Mouse (Mus musculus) CH12.LX (cell line): ENCODE measurements at regions not wholly inside any gene's neighbourhood (a gene's known extent, or its start where the extent isn't known, plus 50 kb on each side); places are given as distances from the start of the nearest gene placed in this dataset.
A peak's percentile ranks its signal among the peaks of the same experiment; 100 is the strongest.

Source experiments
- DNase-seq: peaks from one replicate; pipeline ENCODE4 v3.0.0-alpha.2; 2013; ENCODE audit errors: extremely low read depth
- H3K27ac ChIP-seq: 2 replicates; pipeline ENCODE4 v1.5.1; 2012; ENCODE audit warnings: low read depth, mild to moderate bottlenecking, control low read depth, moderate library complexity; ENCODE audit not compliant: insufficient read depth
- H3K27me3 ChIP-seq: replicated peaks from 2 replicates; pipeline ENCODE3; 2012; ENCODE audit warnings: inconsistent platforms
- H3K36me3 ChIP-seq, 2 experiments: replicated peaks in 1 of 2; 2 replicates each; pipeline versions ENCODE3 to v1.6.1; 2012; ENCODE audit warnings: inconsistent platforms in 1 of 2, low read length in 1 of 2, mild to moderate bottlenecking in 1 of 2, mixed read lengths in 1 of 2, moderate library complexity in 1 of 2; ENCODE audit not compliant: control insufficient read depth in 1 of 2, insufficient read depth in 1 of 2
- H3K4me1 ChIP-seq, 2 experiments: 2 replicates each; pipeline ENCODE4 v1.6.1; 2012; ENCODE audit warnings: inconsistent platforms in 1 of 2, moderate library complexity in 1 of 2; ENCODE audit not compliant: insufficient read depth in 2 of 2, control insufficient read depth in 1 of 2
- H3K4me2 ChIP-seq: 2 replicates; pipeline ENCODE4 v1.6.1; 2012; ENCODE audit warnings: low read depth, mild to moderate bottlenecking, control low read depth; ENCODE audit not compliant: poor library complexity, insufficient read depth, severe bottlenecking
- H3K4me3 ChIP-seq, 3 experiments: fragments of 150-350 bp in 1 of 3; sonication (generic) in 1 of 3; replicated peaks in 1 of 3; 2 replicates each; pipeline versions ENCODE3 to v1.5.1; 2011 to 2012; ENCODE audit warnings: low read depth in 2 of 3, low read length in 2 of 3, mild to moderate bottlenecking in 2 of 3, moderate library complexity in 2 of 3, control low read depth in 1 of 3, improper control_type of control experiment in 1 of 3, inconsistent platforms in 1 of 3, mixed read lengths in 1 of 3; ENCODE audit not compliant: poor library complexity in 1 of 3
- H3K79me2 ChIP-seq: replicated peaks from 2 replicates; pipeline ENCODE4 v1.6.1; 2012; ENCODE audit warnings: mild to moderate bottlenecking, moderate library complexity; ENCODE audit not compliant: control insufficient read depth, poor library complexity, insufficient read depth, severe bottlenecking; ENCODE audit errors: extremely low read depth
- H3K9ac ChIP-seq: 2 replicates; pipeline ENCODE4 v1.6.1; 2012; ENCODE audit warnings: low read depth, mild to moderate bottlenecking, control low read depth, moderate library complexity; ENCODE audit not compliant: insufficient read depth
- H3K9me3 ChIP-seq: replicated peaks from 2 replicates; pipeline ENCODE3; 2012; ENCODE audit warnings: low read length, inconsistent platforms, mixed read lengths
- BHLHE40 ChIP-seq: IDR thresholded peaks from 2 replicates; pipeline ENCODE4 v1.6.1; 2011; ENCODE audit warnings: mild to moderate bottlenecking, low read depth, low read length, improper control_type of control experiment
- E2F4 ChIP-seq: IDR thresholded peaks from 2 replicates; pipeline ENCODE4 v1.6.1; 2011; ENCODE audit warnings: low read depth, low read length, improper control_type of control experiment; ENCODE audit not compliant: insufficient replicate concordance
- ELF1 ChIP-seq: IDR thresholded peaks from 2 replicates; pipeline ENCODE4 v1.6.1; 2014; ENCODE audit warnings: low read depth, mild to moderate bottlenecking, inconsistent platforms, low read length, improper control_type of control experiment
- IRF4 ChIP-seq: IDR thresholded peaks from 2 replicates; pipeline ENCODE4 v1.6.1; 2014; ENCODE audit warnings: low read depth, mild to moderate bottlenecking, inconsistent platforms, low read length, improper control_type of control experiment
- MAFK ChIP-seq: IDR thresholded peaks from 2 replicates; pipeline ENCODE4 v1.6.1; 2011; ENCODE audit warnings: low read length, improper control_type of control experiment; ENCODE audit not compliant: insufficient replicate concordance
- POLR2AphosphoS2 ChIP-seq: IDR thresholded peaks from 2 replicates; pipeline ENCODE4 v1.6.1; 2011; ENCODE audit warnings: low read depth, low read length, improper control_type of control experiment
- RAD21 ChIP-seq: IDR thresholded peaks from 2 replicates; pipeline ENCODE4 v1.6.1; 2011; ENCODE audit warnings: low read depth, mild to moderate bottlenecking, low read length, improper control_type of control experiment, moderate library complexity
- TBP ChIP-seq: conservative IDR thresholded peaks from 2 replicates; pipeline ENCODE4 v1.6.1; 2011; ENCODE audit warnings: low read depth, low read length, improper control_type of control experiment
- UBTF ChIP-seq: IDR thresholded peaks from 2 replicates; pipeline ENCODE4 v1.6.1; 2012; ENCODE audit warnings: low read depth, mild to moderate bottlenecking, inconsistent platforms, low read length, improper control_type of control experiment, moderate library complexity
- ZKSCAN1 ChIP-seq: IDR thresholded peaks from 2 replicates; pipeline ENCODE4 v1.6.1; 2012; ENCODE audit warnings: low read depth, inconsistent platforms, low read length, improper control_type of control experiment, borderline replicate concordance
- dilution Hi-C: fragments of 300-500 bp; cut with MboI; formaldehyde crosslinking; loops from 2 replicates; pipeline ENCODE4 v1.14.3; 2020; ENCODE audit warnings: low sequenced_read_pairs; ENCODE audit not compliant: extremely low pct_unique_long_range_greater_than_20kb, extremely low pct_ligation_motif_present
- in situ Hi-C: fragments of 300-500 bp; cut with MboI; formaldehyde crosslinking; loops from 3 replicates; pipeline ENCODE4 v1.14.3; 2019; ENCODE audit warnings: low sequenced_read_pairs, low pct_ligation_motif_present, low pct_unique_long_range_greater_than_20kb, mixed read lengths

- TF ChIP-seq ELF1 (peak; percentile 58; the same call in 1 of the 2 replicates), E2F4 (no peak)
- TF ChIP-seq, all 38 proteins: peak for 13
Observed at GRCm38 (mm10) chr11:93757825-93758224, 127.7 kb downstream of the Utp18 start (continued).

- no peak overlapping the region for H3K4me2 ChIP-seq
- H3K27me3 ChIP-seq, result peaks cover 52% of the 10 kb centered on the region
- DNase-seq, result no peak
- H3K79me2 ChIP-seq, result no peaks in the 10 kb centered on the region
- H3K4me1 ChIP-seq, result no peaks in the 10 kb centered on the region
- dilution Hi-C loops (no loop called here), in situ Hi-C loops (no loop called here)
- no peaks in the 10 kb centered on the region for H3K36me3 ChIP-seq
- no peak overlapping the region for H3K27ac ChIP-seq
- no peaks in the 10 kb centered on the region for H3K9me3 ChIP-seq
- H3K4me3 ChIP-seq, result no peak overlapping the region
- TF ChIP-seq BHLHE40 (0 out of 2 replicates have a peak, but pooled peaks have one; percentile 10), ELF1 (peak; percentile 42; the same call in 1 of the 2 replicates), ZKSCAN1 (no peak), IRF4 (peak; percentile 21; the same call in 1 of the 2 replicates)
- H3K9ac ChIP-seq, result no peak overlapping the region
Observed at GRCm38 (mm10) chr11:93736618-93737017, 148.9 kb downstream of the Utp18 start.

GRCm38 (mm10) chr11:93733568-93734185, 151.9 kb downstream of the Utp18 start:
- no peak for DNase-seq
- H3K9me3 ChIP-seq, result no peaks in the 10 kb centered on the region
- no peaks in the 10 kb centered on the region for H3K36me3 ChIP-seq
- no peak overlapping the region for H3K27ac ChIP-seq
- no peak overlapping the region for H3K9ac ChIP-seq
- H3K4me2 ChIP-seq, result peak overlapping the region; percentile 77
- no peak overlapping the region for H3K4me3 ChIP-seq
- no peak for TF ChIP-seq RAD21
- peak; percentile 45; the same call in 1 of the 2 replicates for TF ChIP-seq MAFK
- peaks cover 74% of the 10 kb centered on the region for H3K27me3 ChIP-seq
- in situ Hi-C loops, result no loop called here
- H3K4me1 ChIP-seq, result no peaks in the 10 kb centered on the region
- H3K79me2 ChIP-seq, result no peaks in the 10 kb centered on the region
- dilution Hi-C loops, result no loop called here

GRCm38 (mm10) chr11:93729119-93729518, 156.4 kb downstream of the Utp18 start:
- no peak for TF ChIP-seq TBP
- TF ChIP-seq UBTF, result no peak
- TF ChIP-seq ELF1, result no peak
- TF ChIP-seq POLR2AphosphoS2, result no peak
- Histone ChIP-seq H3K4me2 (no peak overlapping the region), H3K9me3 (no peaks in the 10 kb centered on the region), H3K4me1 (no peaks in the 10 kb centered on the region), H3K36me3 (no peaks in the 10 kb centered on the region), H3K27ac (no peak overlapping the region), H3K4me3 (no peak overlapping the region), H3K79me2 (no peaks in the 10 kb centered on the region), H3K27me3 (peaks cover 79% of the 10 kb centered on the region), H3K9ac (no peak overlapping the region)
- dilution Hi-C loops (no loop called here), in situ Hi-C loops (no loop called here)
- DNase-seq, result no peak
